Mouse (Mus musculus) lung, postnatal 36 days (tissue): Measurements from ENCODE around the gene Rwdd2b.

Experiments
- DNase-seq: peaks from one replicate; pipeline ENCODE4 v3.0.0; 2022; ENCODE audit warnings: mixed read lengths

The Rwdd2b gene

GRCm38 (mm10) chr16:87405001-87405400 is 35.4 kb downstream of the Rwdd2b start:
- peak; percentile 60 for DNase-seq

DNA sequence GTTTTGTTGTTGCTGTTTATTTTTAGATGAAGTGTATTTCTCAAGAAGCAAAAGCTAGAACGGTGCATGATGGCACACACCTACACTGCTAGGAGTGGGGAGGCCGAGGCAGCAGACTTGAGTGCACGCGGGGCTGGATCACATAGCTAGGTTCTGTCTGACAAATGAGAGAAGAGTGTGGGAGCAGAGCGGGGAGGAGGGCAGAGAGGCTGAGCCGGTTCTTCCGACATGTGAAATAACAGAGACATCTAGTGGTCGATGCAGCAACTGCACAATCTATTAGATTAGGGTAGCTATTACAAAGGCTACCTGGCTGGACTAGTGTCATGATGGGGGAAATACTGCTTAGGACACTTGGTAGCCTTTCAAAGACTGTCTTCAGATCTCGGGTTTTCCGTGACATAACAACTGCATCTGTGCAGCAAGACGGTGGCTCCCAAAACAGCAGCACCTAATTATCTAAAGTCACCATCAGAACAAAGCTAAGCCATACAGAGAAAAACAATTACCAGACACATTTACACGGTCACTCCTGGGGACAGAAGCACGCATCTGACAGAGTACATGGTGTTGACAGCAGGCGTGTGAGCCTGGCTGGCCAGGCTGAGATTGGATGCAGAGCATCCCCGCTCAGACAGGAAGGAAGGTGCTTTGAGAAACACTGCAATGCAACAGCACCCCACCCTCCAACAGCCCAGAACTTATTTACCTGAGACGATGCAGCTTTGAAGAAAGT is 46.4 kb downstream of the Rwdd2b start:
- DNase-seq: peak; percentile 83

DNA sequence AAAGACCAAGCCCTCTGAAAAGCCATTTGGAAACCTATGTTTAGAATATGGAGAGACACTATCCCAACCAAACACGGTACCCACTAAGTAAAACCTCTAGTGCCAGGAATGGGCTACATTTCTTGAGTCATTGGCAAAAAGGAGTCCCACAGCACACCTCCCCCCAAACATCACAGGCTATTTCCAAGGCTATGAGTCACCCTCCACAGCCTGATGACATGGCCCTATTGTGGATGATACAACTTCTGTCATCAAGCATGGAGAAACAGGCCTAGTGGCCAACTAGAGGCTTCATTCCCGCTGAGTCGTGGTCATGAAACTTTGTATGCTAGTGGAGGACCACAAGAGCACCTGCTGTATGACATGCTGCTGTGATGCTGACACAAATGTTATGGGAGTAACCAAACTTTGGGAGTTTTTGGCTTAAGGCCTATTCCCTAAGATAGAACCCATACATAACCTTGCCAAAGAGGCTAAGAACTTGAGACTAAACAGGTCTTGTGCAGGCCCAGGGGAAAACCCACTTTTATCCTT is 52.9 kb downstream of the Rwdd2b start:
- no peak for DNase-seq

DNA sequence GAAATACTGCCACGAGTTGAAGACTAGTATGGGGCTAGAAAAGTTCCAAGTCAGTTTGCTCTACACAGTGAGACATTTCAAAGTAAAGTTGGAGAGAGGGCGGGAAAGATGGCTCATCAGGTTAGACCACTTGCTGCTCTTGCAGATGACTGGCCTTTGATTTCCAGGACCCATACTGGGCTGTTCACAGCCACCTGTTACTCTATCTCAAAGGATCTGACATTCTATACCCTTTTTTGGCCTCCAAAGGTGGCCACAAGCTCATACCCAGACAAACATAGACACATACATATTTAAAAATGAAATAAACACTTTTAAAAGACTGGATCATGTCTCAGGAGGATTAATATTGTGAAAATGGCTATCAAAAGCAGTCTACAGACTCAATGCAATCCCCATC is 56.0 kb downstream of the Rwdd2b start:
- DNase-seq: no peak
